Mouse (Mus musculus): ENCODE results near the gene Pced1a.

Gene Pced1a

DNA sequence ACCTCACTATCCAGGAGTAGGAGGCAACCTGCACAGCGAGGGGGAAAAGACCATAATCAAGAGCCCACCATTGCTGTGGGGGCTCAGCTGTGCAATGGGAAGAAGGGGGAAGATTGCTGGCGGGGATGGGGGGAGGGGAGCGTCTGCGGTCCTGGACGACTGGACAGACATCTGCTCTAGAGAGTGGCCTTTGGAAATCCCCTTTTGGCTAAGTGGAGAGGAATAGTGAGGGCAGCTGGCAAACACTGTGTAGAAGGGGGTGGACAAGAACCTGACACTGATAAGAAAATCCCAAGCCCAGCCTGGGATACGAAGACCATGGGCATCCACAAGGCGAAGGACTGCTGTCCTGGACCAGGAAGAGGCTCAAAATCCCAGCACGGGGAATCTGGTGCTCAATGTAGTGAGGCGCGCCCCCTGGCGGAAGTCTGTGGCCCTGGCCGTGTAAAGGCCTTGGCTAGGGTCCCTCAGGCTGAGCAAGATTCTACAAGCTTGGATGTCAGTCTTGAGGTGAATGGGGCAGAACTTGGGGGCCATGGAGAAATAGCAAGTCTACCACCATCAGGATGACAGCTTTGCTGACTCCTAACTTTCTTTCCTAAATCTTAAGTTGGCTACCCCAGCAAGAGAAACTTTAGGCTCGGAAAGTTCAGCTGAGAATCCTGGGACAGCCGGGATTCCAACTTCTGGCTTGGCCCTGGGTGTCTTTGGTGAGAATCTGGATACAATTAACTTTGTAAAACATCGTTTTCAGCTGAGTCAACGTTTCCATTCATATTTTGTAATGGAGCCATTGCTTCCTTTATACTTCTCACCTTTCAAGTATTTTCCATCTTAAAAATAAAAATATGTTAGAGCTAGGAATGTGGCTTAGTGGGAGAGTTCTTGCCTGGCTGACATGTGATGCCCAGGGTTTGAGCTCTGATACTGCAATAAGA lies 12.7 kb downstream of the Pced1a start:
- ChIA-PET POLR2A (interaction anchor here in 3 of 4 experiments (0.6 to 4.8 kb wide), 13 partner anchors 9 to 185 kb away, joined by 3 to 28 read pairs (median 4); partner anchors contain the start of genes Pced1a (in 3 of the 3), Vps16 (in 3 of the 3), Cpxm1 (in 1 of the 3) and Idh3b (in 1 of the 3)), CTCF (interaction anchor here (0.5 to 3.2 kb wide), 40 partner anchors 8 to 1637 kb away, joined by 3 to 26 read pairs (median 4); partner anchors contain the start of genes Pced1a (in 2 of the 4), Vps16 (in 2 of the 4) and Cpxm1 (in 1 of the 4))

DNA sequence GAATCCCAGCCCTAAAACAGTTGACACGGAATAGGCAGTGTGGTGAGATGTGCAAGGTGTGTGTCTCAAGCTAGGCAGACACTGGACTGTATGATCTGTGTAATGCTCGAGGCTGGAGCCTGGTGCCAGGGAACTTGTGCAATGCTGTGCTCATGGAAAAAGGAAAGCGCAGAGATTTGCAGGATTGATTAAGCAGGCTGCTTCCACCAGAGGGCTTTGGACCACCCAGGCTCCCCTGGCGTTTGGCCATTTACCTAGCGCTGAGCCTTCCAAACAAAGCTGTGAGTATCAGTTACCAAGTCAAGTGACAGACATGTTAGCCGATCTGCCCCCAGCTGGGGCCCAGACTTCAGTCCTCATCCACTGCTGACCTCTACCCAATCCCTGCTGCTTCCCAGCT lies 16.3 kb downstream of the Pced1a start:
- ChIA-PET POLR2A (interaction anchor here in 3 of 4 experiments (0.6 to 1.6 kb wide), 8 partner anchors 11 to 616 kb away, joined by 3 to 4 read pairs (median 3); partner anchors contain the start of genes Cpxm1 (in 1 of the 3) and Idh3b (in 1 of the 3)), CTCF (interaction anchor here in 3 of 4 experiments (0.5 to 1.9 kb wide), 8 partner anchors 11 to 347 kb away, joined by 3 to 7 read pairs (median 3); partner anchors contain the start of genes Pced1a (in 2 of the 3) and Vps16 (in 1 of the 3))

DNA sequence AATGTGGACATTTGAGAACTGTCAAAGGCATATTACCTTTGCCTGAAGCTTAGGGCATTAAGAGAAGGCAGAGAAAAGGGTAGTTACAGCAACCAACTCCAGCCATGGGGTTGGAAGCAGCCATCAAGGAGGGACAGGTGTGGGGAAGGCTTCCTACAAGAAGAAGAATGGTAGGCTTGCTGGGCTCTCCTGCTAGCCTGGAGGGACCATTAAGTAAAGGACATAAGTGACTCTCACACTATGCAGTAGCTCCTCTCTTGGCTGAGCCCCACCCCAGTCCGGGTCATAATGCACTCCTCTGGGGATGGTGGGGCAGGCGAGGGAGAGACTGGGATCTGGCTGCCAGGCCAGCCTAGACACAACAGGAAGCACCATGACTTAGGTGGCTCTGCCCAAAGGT lies 18.3 kb downstream of the Pced1a start, which contains the start of gene Tmem239:
Gene Tmem239 (plus strand): TSS at position 301 of the 400 bp plus-strand sequence.
- CTCF ChIA-PET: interaction anchor here in 2 of 4 experiments (0.8 to 1.6 kb wide), 4 partner anchors 15 to 117 kb away, joined by 3 read pairs; no protein-coding TSS in a partner anchor

DNA sequence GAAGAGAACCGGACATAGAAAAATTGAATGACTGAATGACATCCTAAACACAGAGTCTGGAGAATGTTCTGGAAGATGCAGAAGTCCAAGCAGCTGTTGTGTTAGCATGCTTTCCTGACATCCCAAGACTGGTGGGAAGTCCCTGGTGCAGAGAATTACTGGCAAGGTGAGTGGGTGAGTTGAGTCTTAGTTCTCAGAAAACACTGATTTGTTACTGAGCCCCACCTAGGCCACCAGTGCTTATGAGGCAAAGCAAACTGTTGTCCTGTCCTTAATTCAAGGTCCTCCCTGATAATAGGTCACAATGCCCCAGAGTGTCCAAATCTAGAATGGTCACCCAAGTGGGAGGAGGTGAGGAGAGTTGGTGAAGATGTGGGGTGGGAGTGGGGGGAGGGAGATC lies 19.6 kb downstream of the Pced1a start, which contains the start of the genes Gm28372 and 1700020A23Rik:
Gene Gm28372 (plus strand): TSS at position 301 of the 400 bp plus-strand sequence.
Gene 1700020A23Rik (plus strand): TSS at position 321 of the 400 bp plus-strand sequence.
- POLR2A ChIA-PET: interaction anchor here in 2 of 4 experiments (0.6 to 1.8 kb wide), 3 partner anchors 10 to 124 kb away, joined by 3 to 6 read pairs (median 3); no protein-coding TSS in a partner anchor
- CTCF ChIA-PET: no interaction called here

More for the DNA sequence above, 18.3 kb downstream of the Pced1a start, which contains the start of gene Tmem239:
- POLR2A ChIA-PET: interaction anchor here in 2 of 4 experiments (0.6 to 2.0 kb wide), 8 partner anchors 11 to 117 kb away, joined by 3 to 8 read pairs (median 4); partner anchors contain the start of genes Pced1a (in 1 of the 2) and Vps16 (in 1 of the 2)

DNA sequence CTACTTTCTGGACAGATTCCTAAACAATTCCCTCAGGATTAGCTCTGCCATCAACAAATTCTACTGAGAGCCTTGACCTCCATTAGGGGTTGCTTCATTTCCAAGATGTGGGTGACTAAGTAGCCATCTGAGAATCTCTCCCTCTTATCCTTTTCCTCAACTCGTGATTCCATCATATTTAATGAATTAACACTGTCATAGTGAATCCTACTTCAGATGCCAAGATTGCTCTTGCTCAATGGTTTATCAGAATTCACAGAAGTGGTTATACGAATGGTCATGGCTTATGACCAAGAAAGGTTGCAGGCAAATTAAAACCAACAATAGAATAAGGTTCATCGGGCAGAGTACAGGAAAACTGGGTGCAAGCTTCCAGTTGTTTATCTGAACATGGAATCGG lies 22.6 kb downstream of the Pced1a start:
- POLR2A ChIA-PET: no interaction called here
- CTCF ChIA-PET: interaction anchor here in 2 of 4 experiments (0.7 to 0.8 kb wide), 3 partner anchors 10 to 13 kb away, joined by 3 read pairs; no protein-coding TSS in a partner anchor

DNA sequence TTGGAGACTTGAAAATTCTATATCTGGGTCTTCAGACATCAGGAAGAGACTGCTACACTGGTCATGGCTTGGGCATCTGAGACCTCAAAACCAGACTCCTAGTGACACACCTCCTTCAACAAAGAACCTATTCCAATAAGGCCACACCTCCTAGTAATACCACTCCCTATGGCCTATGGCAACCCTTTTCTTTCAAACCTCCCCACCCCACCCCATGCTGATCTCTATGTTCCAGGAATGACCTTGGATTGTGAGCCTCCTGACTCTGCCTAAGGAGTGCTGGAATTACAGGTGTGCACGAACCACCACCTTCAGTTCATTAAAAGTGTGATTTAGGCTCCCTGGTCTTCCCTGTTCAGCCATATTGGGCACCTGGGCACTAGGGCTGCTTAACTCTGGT lies 24.5 kb downstream of the Pced1a start:
- ChIA-PET POLR2A (interaction anchor here in 2 of 4 experiments (0.6 to 3.7 kb wide), 4 partner anchors 11 to 163 kb away, joined by 3 to 18 read pairs (median 3); partner anchors contain the start of gene Mrps26 (in 1 of the 2)), CTCF (no interaction called here)

DNA sequence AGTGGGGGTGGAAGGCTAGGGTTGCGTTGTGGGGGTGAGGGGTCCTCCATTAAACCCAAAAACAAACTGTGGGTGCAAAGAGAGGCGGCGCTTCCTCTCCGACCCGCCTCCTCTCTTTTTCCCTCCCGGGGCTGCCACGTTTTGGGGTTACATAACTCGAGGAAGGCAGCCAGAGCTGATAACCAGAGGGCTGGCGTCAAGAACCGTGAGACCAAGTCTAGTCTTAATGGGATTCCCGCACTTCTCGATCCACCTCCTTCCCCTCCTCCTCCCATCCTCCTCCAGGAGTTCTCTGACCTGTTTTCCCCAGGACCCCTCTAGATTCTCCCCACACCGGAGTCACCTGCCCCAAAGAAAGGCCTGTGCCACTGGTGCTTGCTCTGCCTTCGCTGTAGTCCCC lies 26.4 kb downstream of the Pced1a start:
- POLR2A ChIA-PET: interaction anchor here in 3 of 4 experiments (0.6 to 3.7 kb wide), 10 partner anchors 12 to 922 kb away, joined by 3 to 18 read pairs (median 4); partner anchors contain the start of genes Idh3b (in 1 of the 3), Nop56 (in 1 of the 3), Pced1a (in 1 of the 3) and Vps16 (in 1 of the 3)
- CTCF ChIA-PET: interaction anchor here in 1 of 4 experiments (1.0 kb wide), 2 partner anchors 9 to 14 kb away, joined by 4 to 5 read pairs; no protein-coding TSS in a partner anchor

DNA sequence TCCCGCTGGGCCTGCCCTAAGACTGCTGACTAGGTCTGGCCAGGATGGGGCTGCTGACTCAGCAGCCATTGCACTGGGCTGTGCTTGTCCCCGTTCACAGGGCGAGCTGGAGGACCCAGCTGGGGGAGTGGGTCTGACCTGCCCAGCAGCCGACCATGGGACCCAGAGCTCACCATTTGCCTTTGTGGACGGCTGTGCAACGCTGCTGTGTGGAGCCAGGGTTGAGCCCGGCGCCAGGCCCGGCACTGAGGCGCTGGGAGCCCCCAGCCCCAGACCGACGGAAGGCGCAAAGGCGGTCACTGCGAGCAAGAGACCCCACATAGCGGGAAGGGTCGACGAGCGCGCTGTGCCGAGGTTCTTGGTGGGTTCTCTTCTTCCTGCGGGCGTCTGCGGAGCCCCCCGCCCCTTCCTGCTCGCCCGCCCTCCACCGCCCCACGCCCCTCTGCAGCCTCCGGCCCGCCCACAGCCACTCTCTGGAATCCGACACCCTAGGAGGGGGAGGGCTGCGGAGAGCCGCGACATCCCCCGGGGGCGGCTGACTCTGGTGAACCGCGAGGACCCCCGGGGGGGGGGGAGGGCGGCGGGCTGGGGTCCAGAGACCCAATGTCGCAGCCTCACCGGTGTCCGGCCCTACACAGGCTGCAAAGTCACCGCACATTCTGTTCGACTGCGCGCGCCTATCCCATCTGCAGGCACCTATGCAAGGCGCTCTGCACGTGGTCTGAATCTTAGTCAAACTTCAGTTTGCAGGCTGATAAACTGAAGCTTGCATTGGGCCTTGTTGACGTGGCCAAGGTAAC lies 27.1 kb downstream of the Pced1a start, which contains the start of gene Cpxm1:
Gene Cpxm1 (minus strand): TSS at position 389 of the 800 bp plus-strand sequence.
- ChIA-PET POLR2A (interaction anchor here in 3 of 4 experiments (0.6 to 3.7 kb wide), 11 partner anchors 11 to 300 kb away, joined by 3 to 18 read pairs (median 4); partner anchors contain the start of genes Ddrgk1 (in 1 of the 3), Idh3b (in 1 of the 3), Nop56 (in 1 of the 3) and Pced1a (in 1 of the 3)), CTCF (interaction anchor here in 2 of 4 experiments (0.9 to 1.0 kb wide), 2 partner anchors 15 kb away, joined by 3 to 4 read pairs; no protein-coding TSS in a partner anchor)

DNA sequence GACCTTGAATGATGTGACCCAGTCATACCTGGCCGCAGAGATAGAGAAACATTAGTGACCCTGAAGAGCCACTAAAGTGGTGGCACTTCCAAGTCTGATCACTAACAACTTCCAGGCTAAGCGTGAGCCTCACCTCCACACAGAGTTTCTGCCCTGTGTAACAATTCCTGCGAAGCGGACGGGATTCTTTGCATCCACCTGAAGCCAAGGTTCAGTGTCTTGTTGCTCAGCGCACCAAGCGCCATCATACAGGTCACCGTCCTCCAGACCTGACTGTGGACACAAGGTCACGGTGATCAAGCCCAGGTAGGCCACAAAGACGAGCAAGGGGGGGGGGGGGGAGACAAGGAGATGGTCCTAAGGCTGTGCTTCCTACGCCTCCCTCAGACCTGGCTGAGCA lies 28.8 kb downstream of the Pced1a start:
- CTCF ChIA-PET: no interaction called here
- POLR2A ChIA-PET: interaction anchor here in 1 of 4 experiments (1.3 kb wide), 1 partner anchor 10 kb away, joined by 6 read pairs; the partner anchor contains the start of genes 1700020A23Rik, Gm28372 and Tmem239

DNA sequence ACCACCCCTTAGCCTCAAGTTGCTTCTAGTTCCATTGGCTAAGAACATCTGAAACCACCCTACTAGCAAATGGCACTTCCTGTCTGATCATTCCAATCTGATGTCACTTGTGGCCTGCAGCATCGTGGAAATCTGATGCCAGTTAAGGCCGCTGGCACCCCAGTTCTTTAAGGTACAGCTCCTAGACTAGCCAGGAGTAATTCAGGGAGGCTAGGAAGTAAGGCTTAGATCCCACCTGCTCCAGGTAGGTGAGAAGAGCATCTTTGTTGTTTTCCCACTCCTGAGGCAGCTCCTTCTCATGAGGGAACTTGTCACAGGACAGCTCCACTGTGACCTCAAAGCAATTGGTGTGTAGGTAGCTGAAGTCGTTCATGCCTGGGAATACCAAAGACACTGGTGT lies 31.7 kb downstream of the Pced1a start:
- CTCF ChIA-PET: no interaction called here
- POLR2A ChIA-PET: interaction anchor here in 1 of 4 experiments (0.7 kb wide), 1 partner anchor 102 kb away, joined by 4 read pairs; no protein-coding TSS in a partner anchor

DNA sequence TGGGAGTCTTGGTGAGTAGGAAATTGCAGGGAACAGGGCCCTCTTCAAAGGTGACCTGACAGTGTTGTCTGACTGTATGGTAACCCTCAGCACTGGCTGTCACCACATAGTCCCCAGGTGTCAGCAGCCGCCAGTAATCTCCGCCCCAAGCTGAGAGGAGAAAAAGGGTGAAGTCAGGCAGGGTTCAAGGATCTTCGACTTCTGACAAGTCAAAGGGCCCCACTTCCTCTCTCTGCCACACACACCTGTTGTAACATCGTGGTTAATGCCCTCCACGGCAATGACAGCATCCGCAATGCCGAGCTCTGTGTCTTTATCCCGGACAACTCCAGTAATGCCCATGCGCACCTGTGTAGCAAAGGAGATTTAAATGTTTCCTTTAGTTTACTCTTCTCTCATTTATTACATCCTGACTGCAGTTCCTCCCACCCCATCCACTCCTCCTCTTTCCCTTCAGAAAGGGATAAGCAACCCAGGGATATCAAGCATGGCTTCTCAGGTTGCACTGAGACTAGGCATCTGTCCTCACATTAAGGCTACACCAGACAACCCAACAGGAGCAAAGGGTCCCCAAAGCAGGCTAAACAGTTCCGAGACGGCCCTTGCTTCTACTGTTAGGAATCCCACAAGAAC lies 33.4 kb downstream of the Pced1a start:
- ChIA-PET POLR2A (interaction anchor here in 2 of 4 experiments (0.7 to 1.4 kb wide), 6 partner anchors 15 to 273 kb away, joined by 3 to 5 read pairs (median 4); partner anchors contain the start of genes Ddrgk1 (in 1 of the 2), Nop56 (in 1 of the 2) and Tmem239 (in 1 of the 2)), CTCF (interaction anchor here in 1 of 4 experiments (0.6 to 1.0 kb wide), 2 partner anchors 16 to 954 kb away, joined by 3 to 4 read pairs; partner anchors contain the start of gene Tmem239)

DNA sequence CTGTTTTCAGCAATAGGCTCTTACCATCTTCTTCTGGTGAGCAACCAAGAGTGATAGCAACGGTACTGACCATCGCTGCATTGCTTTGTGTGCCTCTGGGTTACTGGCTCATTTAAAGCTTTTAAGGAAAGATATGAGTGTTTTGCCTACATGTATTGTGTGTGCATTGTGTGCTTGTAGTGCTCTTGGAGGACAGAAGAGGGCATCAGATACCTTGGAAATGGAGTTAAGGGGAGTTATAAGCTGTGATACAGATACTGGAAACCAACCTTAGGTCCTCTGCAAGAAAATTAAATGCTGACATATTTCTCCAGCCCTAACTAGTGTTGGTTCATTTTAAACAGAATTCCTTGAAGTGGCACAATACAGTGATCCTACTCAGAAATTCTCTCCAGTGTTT lies 35.7 kb downstream of the Pced1a start:
- CTCF ChIA-PET: interaction anchor here (0.5 to 2.2 kb wide), 45 partner anchors 10 to 867 kb away, joined by 3 to 26 read pairs (median 4); partner anchors contain the start of genes Mrps26 (in 2 of the 4), Pced1a (in 1 of the 4) and Vps16 (in 1 of the 4)
- POLR2A ChIA-PET: interaction anchor here in 3 of 4 experiments (0.6 to 2.0 kb wide), 9 partner anchors 14 to 113 kb away, joined by 3 to 5 read pairs (median 4); no protein-coding TSS in a partner anchor

DNA sequence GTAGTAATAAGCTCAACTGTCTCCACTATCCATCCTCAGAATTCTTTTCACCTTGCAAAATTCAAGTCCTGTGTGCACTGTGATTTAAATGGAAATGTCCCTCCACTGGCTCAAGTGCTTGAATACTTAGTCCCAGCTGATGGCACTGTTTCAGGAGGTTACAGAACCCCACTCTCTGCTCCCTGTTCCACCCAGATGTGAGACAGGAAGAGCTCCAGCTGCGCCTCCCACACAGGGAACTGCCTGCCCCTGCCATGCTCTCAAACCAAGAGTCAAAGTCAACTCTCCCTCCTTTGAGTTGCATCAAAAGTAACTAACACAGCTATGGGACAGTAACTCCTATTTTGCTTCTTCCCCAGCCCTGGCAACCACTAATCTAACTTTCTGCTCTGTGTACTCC lies 38.3 kb downstream of the Pced1a start:
- ChIA-PET POLR2A (interaction anchor here in 1 of 4 experiments (1.5 to 1.6 kb wide), 2 partner anchors 12 to 20 kb away, joined by 3 to 4 read pairs; no protein-coding TSS in a partner anchor), CTCF (interaction anchor here in 1 of 4 experiments (1.6 kb wide), 1 partner anchor 24 kb away, joined by 3 read pairs; no protein-coding TSS in a partner anchor)

DNA sequence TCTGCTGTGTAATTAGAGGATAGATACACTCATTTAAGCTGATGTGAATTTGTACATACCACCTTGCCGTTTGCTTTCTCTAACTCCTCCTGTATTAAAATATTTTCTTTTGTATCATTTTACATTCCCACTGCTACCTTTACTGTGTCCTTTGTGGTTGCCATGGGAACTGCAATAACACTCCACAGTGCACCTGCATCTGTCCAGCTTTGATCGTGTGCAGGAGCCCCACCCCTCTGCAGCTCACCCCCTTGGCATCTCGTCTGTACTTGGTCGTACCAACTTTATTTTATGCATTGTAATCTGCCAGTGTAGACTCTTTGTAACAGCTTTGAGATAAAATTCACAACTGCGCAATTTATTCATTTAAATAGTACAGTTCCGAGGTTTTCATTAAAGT lies 40.6 kb downstream of the Pced1a start:
- CTCF ChIA-PET: interaction anchor here in 1 of 4 experiments (1.3 kb wide), 1 partner anchor 40 kb away, joined by 3 read pairs; the partner anchor contains the start of genes Pced1a and Vps16
- POLR2A ChIA-PET: interaction anchor here in 2 of 4 experiments (0.9 to 1.0 kb wide), 3 partner anchors 9 to 109 kb away, joined by 3 read pairs; partner anchors contain the start of gene Nop56 (in 1 of the 2)

DNA sequence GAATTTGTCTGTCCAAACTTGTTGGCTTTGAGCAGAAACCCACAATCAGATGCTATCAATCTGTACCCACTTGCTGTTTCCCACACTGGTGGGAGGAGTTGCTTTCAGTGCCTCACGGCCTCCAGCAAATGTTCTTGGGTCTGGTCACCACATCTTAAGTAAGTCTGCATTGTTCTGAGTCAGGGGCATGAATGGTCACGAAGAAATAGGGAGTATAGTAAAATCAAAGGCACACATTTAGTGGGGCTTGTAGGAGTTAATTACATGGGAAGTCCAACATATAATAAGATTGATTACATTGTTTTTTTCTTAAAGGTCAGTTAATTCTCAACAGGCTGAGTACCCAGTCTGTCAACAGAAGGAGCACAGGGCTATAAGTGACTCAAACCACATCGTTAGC lies 41.3 kb downstream of the Pced1a start:
- CTCF ChIA-PET: interaction anchor here in 1 of 4 experiments (1.3 kb wide), 1 partner anchor 41 kb away, joined by 3 read pairs; the partner anchor contains the start of genes Pced1a and Vps16
- POLR2A ChIA-PET: no interaction called here

DNA sequence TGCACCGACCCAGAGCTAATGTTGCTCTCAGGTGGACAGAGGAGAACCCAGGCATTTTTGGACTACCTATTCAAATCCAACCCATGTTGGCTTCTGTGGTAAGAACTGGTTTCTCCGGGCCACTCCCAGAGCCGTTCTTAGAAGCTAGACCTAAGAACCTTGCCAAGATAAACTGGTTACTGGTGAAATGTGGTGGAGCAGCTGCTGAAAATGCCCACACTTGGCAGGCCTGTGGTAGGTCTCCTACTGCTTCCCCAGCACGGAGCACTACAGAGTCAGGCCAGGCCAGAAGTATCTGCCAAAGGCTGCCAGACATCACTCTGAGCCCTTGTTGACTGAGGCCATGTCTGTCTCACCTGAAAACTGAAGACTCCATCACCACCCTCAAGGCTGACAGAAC lies 49.5 kb downstream of the Pced1a start:
- ChIA-PET POLR2A (interaction anchor here in 2 of 4 experiments (0.7 to 1.4 kb wide), 6 partner anchors 9 to 22 kb away, joined by 3 to 5 read pairs (median 4); no protein-coding TSS in a partner anchor), CTCF (interaction anchor here in 1 of 4 experiments (1.0 to 1.9 kb wide), 2 partner anchors 9 to 14 kb away, joined by 3 to 8 read pairs; no protein-coding TSS in a partner anchor)
